31 mouse cellular contexts compared by ENCODE assay signal in the genomic region with DNA sequence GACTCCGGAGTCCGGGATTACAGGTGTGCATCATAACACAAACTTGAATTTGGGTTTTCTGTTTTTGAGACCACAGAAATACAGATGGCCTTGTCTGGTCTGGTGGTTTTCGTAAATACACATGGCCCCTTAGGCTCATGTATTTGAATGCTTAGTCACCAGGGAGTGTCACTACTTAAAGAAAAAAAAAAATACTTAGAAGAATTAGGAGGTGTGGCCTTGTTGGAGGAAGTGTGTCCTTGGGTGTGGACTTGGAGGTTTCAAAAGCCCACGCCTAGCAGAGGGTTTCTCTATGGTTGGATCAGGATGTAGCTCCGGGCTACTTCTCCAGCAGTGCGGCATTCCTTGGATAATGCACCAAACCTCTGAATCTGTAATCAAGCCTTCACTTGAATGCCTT. TPM values are rescaled to one million over a fixed set of nuclear protein-coding genes. Genes with fewer than 3 reads are reported as not detected.
DNase-seq lines count a peak whose midpoint lies in the region; ATAC-seq and TF ChIP-seq lines count a peak whose summit lies in the region.
"Had no signal": no experiment of that assay in that cellular context is flagged by ENCODE, and none has a peak within 500 bp of the region (broad histone marks: within the 10 kb centered on the region; RNA-seq: fewer than 3 reads in every experiment).

No protein-coding gene starts in this region.

- no peak overlapping the region for H3K4me2 ChIP-seq in heart, embryonic 12.5 days
- H3K4me2 ChIP-seq: embryonic facial prominence, embryonic 15.5 days; forebrain, embryonic 15.5 days; heart, embryonic 15.5 days; hindbrain, embryonic 14.5 days; limb, embryonic 13.5 days; liver, embryonic 13.5 days had no signal

- H3K9me3 ChIP-seq in ES-Bruce4 (replicated peaks; ENCODE audit: control insufficient read depth, insufficient read depth, low read length, poor library complexity, severe bottlenecking) = no peaks in the 10 kb centered on the region
- H3K9me3 ChIP-seq in heart, embryonic 12.5 days (replicated peaks) = peaks cover 5% of the 10 kb centered on the region; the same call in 1 of the 2 replicates
- H3K9me3 ChIP-seq: embryonic facial prominence, embryonic 15.5 days; forebrain, embryonic 15.5 days; heart, embryonic 15.5 days; limb, embryonic 13.5 days; liver, embryonic 13.5 days had no signal

- no peak overlapping the region for H3K4me3 ChIP-seq in ES-Bruce4 (ENCODE audit: low read depth, low read length)
- H3K4me3 ChIP-seq in heart, embryonic 12.5 days = no peak overlapping the region
- H3K4me3 ChIP-seq: embryonic facial prominence, embryonic 15.5 days; forebrain, embryonic 15.5 days; heart, adult 2 months; heart, embryonic 15.5 days; layer of hippocampus, adult 2 months; limb, embryonic 13.5 days; liver, embryonic 13.5 days; megakaryocyte, embryonic 14.5 days had no signal

- ATAC-seq in monocyte, adult 5-6 weeks (replicated peaks; ENCODE audit: insufficient number of reproducible peaks, low FRiP score, low TSS enrichment, poor library complexity, severe bottlenecking) = peak; percentile 51
- ATAC-seq in heart, embryonic 12.5 days (ENCODE audit: insufficient number of reproducible peaks, low FRiP score) = no peak
- ATAC-seq: forebrain, embryonic 15.5 days had no signal

- no peaks in the 10 kb centered on the region for H3K27me3 ChIP-seq in ES-Bruce4 (ENCODE audit: control insufficient read depth, insufficient read depth, low read length, poor library complexity, severe bottlenecking)
- peaks cover 70% of the 10 kb centered on the region for H3K27me3 ChIP-seq in heart, embryonic 12.5 days (replicated peaks)

- 0 out of 2 replicates have a peak, but pooled peaks have one; percentile 13 for TF ChIP-seq EP300 in ES-Bruce4 (IDR thresholded peaks at IDR 0.05; ENCODE audit: insufficient read depth, low read depth, low read length)

- intact Hi-C loops in left cerebral cortex, postnatal 10 days (cut with DNase I) = no loop called here

- no peaks in the 10 kb centered on the region for H3K4me1 ChIP-seq in ES-Bruce4 (ENCODE audit: control insufficient read depth, insufficient read depth, low read length)
- 0 out of 2 replicates have a peak, but pooled peaks cover 7% of the 10 kb centered on the region for H3K4me1 ChIP-seq in heart, embryonic 12.5 days (replicated peaks)
- H3K4me1 ChIP-seq: liver, embryonic 13.5 days had no signal

- TF ChIP-seq POLR2A in ES-Bruce4 (IDR thresholded peaks at IDR 0.05; ENCODE audit: insufficient read depth, low read length) = no peak

- H3K36me3 ChIP-seq in ES-Bruce4 (ENCODE audit: control insufficient read depth, insufficient read depth, low read length, poor library complexity, severe bottlenecking) = no peaks in the 10 kb centered on the region
- H3K36me3 ChIP-seq in heart, embryonic 12.5 days = no peaks in the 10 kb centered on the region
- H3K36me3 ChIP-seq: embryonic facial prominence, embryonic 15.5 days; heart, embryonic 15.5 days; limb, embryonic 13.5 days; liver, embryonic 13.5 days had no signal

- 0 out of 2 replicates have a peak overlapping the region, but pooled peaks have one; percentile 38 for H3K27ac ChIP-seq in ES-Bruce4 (ENCODE audit: insufficient read depth, low read length)
- H3K27ac ChIP-seq in heart, embryonic 12.5 days (ENCODE audit: poor library complexity, severe bottlenecking) = no peak overlapping the region
- H3K27ac ChIP-seq: embryonic facial prominence, embryonic 15.5 days; forebrain, embryonic 15.5 days; heart, adult 2 months; heart, embryonic 15.5 days; hindbrain, embryonic 14.5 days; layer of hippocampus, adult 2 months; limb, embryonic 13.5 days; liver, embryonic 13.5 days had no signal

- no peak overlapping the region for H3K9ac ChIP-seq in ES-Bruce4 (ENCODE audit: low read depth, poor library complexity, severe bottlenecking)
- H3K9ac ChIP-seq in heart, embryonic 12.5 days = no peak overlapping the region
- H3K9ac ChIP-seq: embryonic facial prominence, embryonic 15.5 days; forebrain, embryonic 15.5 days; heart, embryonic 15.5 days; hindbrain, embryonic 14.5 days; limb, embryonic 13.5 days; liver, embryonic 13.5 days had no signal

- peak; percentile 55 for DNase-seq in 3T3-L1 (ENCODE audit: low read depth, low spot score)
- peak; percentile 60 for DNase-seq in MN1 (ENCODE audit: low spot score)
- DNase-seq in left cerebral cortex, postnatal 10 days (ENCODE audit: extremely low spot score in 1 of 2, low spot score in 2 of 2) = no peak
- DNase-seq in kidney, adult 9 months = no peak
- DNase-seq: adrenal gland, postnatal 36 days; cerebellum, adult 9-10 months; gastrocnemius, postnatal 14 days; heart, adult 2 months; heart, postnatal 36 days; kidney, adult 8-10 months; liver, embryonic 13.5 days; lung, adult 2 months; lung, postnatal 14 days; midbrain, embryonic 14.5 days; thymus, adult 2 months had no signal

- WGBS in heart, embryonic 12.5 days = 67% methylated on average over 6 of the region's 6 CpGs

- TF ChIP-seq CTCF in ES-Bruce4 (IDR thresholded peaks at IDR 0.05; ENCODE audit: low read depth, low read length) = no peak

RNA-seq across cellular contexts. Expression of a gene that starts 4.7 kb away (rescaled TPM):
- 0.84 and 0.91 TPM in 2 replicates for polyA plus RNA-seq in ES-Bruce4 (2011; ENCODE audit: insufficient read depth, insufficient read length, low read depth, missing spikeins)
- total RNA-seq in monocyte, adult 5-6 weeks (2017) = 0.68 TPM in 1 of 3 replicates, not detected in the others
- total RNA-seq in left cerebral cortex, postnatal 10 days (2021) = 100 to 1,000 TPM; 222 to 234 TPM
- polyA plus RNA-seq in heart, embryonic 12.5 days (2016; fragmentation: Nextera tagmentation; extraction: Ambion mirVana) = 0.36 and 0.59 TPM in 2 replicates
- total RNA-seq: common myeloid progenitor, adult 5-6 weeks; heart, postnatal 36 days had no signal
- polyA plus RNA-seq: C2C12 had no signal

RNA-seq across cellular contexts. Expression of a gene that starts 15.5 kb away (rescaled TPM):
- not detected in 2 replicates for polyA plus RNA-seq in ES-Bruce4 (2011; ENCODE audit: insufficient read depth, insufficient read length, low read depth, missing spikeins)
- total RNA-seq in monocyte, adult 5-6 weeks (2017) = not detected in 3 replicates
- total RNA-seq in left cerebral cortex, postnatal 10 days (2021) = not detected
- polyA plus RNA-seq in heart, embryonic 12.5 days (2016; fragmentation: Nextera tagmentation; extraction: Ambion mirVana) = 0.44 TPM in 1 of 2 replicates, not detected in the other
- total RNA-seq: adrenal gland, adult 18-20 months; adrenal gland, postnatal 36 days; common myeloid progenitor, adult 5-6 weeks; gastrocnemius, postnatal 14 days; heart, adult 2 months; heart, postnatal 36 days; layer of hippocampus, adult 2 months; left cerebral cortex, postnatal 25 days had no signal
- polyA plus RNA-seq: C2C12; forebrain, embryonic 15.5 days; hindbrain, embryonic 14.5 days; liver, embryonic 13.5 days; lung, adult 2 months; midbrain, embryonic 14.5 days; neural tube, embryonic 14.5 days had no signal

RNA-seq across cellular contexts. Expression of a gene that starts 24.5 kb away (rescaled TPM):
- 24.1 and 30.6 TPM in 2 replicates for polyA plus RNA-seq in ES-Bruce4 (2011; ENCODE audit: insufficient read depth, insufficient read length, low read depth, missing spikeins)
- 2.8 to 7.7 TPM (median 4.5 TPM) in 3 replicates for total RNA-seq in monocyte, adult 5-6 weeks (2017)
- 10 to 100 TPM; 22.6 to 30.0 TPM for total RNA-seq in left cerebral cortex, postnatal 10 days (2021)
- polyA plus RNA-seq in heart, embryonic 12.5 days (2016; fragmentation: Nextera tagmentation; extraction: Ambion mirVana) = 75.4 and 83.0 TPM in 2 replicates

RNA-seq across cellular contexts. Expression of a gene that starts 28.8 kb away (rescaled TPM):
- not detected in 2 replicates for polyA plus RNA-seq in ES-Bruce4 (2011; ENCODE audit: insufficient read depth, insufficient read length, low read depth, missing spikeins)
- total RNA-seq in monocyte, adult 5-6 weeks (2017) = not detected in 3 replicates
- total RNA-seq in left cerebral cortex, postnatal 10 days (2021) = under 1 TPM; 0.22 to 0.47 TPM
- polyA plus RNA-seq in heart, embryonic 12.5 days (2016; fragmentation: Nextera tagmentation; extraction: Ambion mirVana) = not detected in 2 replicates
- total RNA-seq: adrenal gland, adult 18-20 months; adrenal gland, postnatal 36 days; common myeloid progenitor, adult 5-6 weeks; gastrocnemius, postnatal 14 days; heart, adult 2 months; heart, postnatal 36 days had no signal
- polyA plus RNA-seq: embryonic facial prominence, embryonic 15.5 days; heart, adult 2 months; heart, embryonic 15.5 days; intestine, embryonic 14.5 days; limb, embryonic 13.5 days; liver, embryonic 13.5 days; lung, adult 2 months had no signal

RNA-seq across cellular contexts. Expression of a gene that starts 37.9 kb away (rescaled TPM):
- polyA plus RNA-seq in ES-Bruce4 (2011; ENCODE audit: insufficient read depth, insufficient read length, low read depth, missing spikeins) = 19.6 and 21.4 TPM in 2 replicates
- total RNA-seq in monocyte, adult 5-6 weeks (2017) = 0.87 to 1.5 TPM (median 1.2 TPM) in 3 replicates
- 1 to 10 TPM; 6.5 to 9.4 TPM for total RNA-seq in left cerebral cortex, postnatal 10 days (2021)
- 14.5 and 16.3 TPM in 2 replicates for polyA plus RNA-seq in heart, embryonic 12.5 days (2016; fragmentation: Nextera tagmentation; extraction: Ambion mirVana)

Comparison
In these comparisons a context has a peak if more than half of its experiments do, and no peak if none do; other contexts are left out.
1. DNase-seq: peak in 3T3-L1 (single experiment) and MN1 (single experiment); none in left cerebral cortex, postnatal 10 days (0 of 2) and kidney, adult 9 months (single experiment).
2. RNA of a gene that starts 4.7 kb away (total RNA-seq): 222 to 234 TPM in left cerebral cortex, postnatal 10 days; 0.68 TPM in monocyte, adult 5-6 weeks; every median in the first group is over 100 times any median in the second.